Mouse (Mus musculus): Measurements from ENCODE around the gene Cfap43. TPM values are rescaled to one million over a fixed set of nuclear protein-coding genes. Genes with fewer than 3 reads are reported as not detected.
"Not testable (repeated sequence)": the region's sequence is repeated elsewhere in the genome, so short reads cannot be mapped to it uniquely, and the experiment has no call there.

Gene Cfap43
- polyA plus RNA-seq, 1 experiment, result 0.20 TPM

- DNase-seq, result no peak
- H3K4me3 ChIP-seq (ENCODE audit: control insufficient read depth, insufficient read depth, low read length), result peak overlapping the region; percentile 56
- H3K27me3 ChIP-seq (ENCODE audit: control insufficient read depth, insufficient read depth, low read length), result no peaks in the 10 kb centered on the region
- TF ChIP-seq CTCF (IDR thresholded peaks at IDR 0.05; ENCODE audit: borderline replicate concordance, control insufficient read depth, extremely low read depth, insufficient read depth, low read length, poor library complexity), result no peak
- TF ChIP-seq POLR2A (IDR thresholded peaks at IDR 0.05; ENCODE audit: control insufficient read depth, extremely low read depth, insufficient read depth, low read length, poor library complexity), result no peak
- no peak overlapping the region for H3K27ac ChIP-seq (ENCODE audit: control insufficient read depth, insufficient read depth, low read length)
- H3K36me3 ChIP-seq (ENCODE audit: control insufficient read depth, insufficient read depth, low read length), result no peaks in the 10 kb centered on the region
- 49% methylated on average over 13 of the region's 13 CpGs for WGBS
- peaks cover 11% of the 10 kb centered on the region for H3K4me1 ChIP-seq (replicated peaks; ENCODE audit: control insufficient read depth, insufficient read depth, low read length)
Observed at GRCm38 (mm10) chr19:47853951-47854795, 64.9 kb downstream of the Cfap43 start.

GRCm38 (mm10) chr19:47853053-47853452 is 66.0 kb downstream of the Cfap43 start:
- H3K27ac ChIP-seq (ENCODE audit: control insufficient read depth, insufficient read depth, low read length), result no peak overlapping the region
- no peak for DNase-seq
- 92% methylated on average over 3 of the region's 3 CpGs for WGBS
- no peaks in the 10 kb centered on the region for H3K27me3 ChIP-seq (ENCODE audit: control insufficient read depth, insufficient read depth, low read length)
- no peaks in the 10 kb centered on the region for H3K36me3 ChIP-seq (ENCODE audit: control insufficient read depth, insufficient read depth, low read length)
- no peak overlapping the region for H3K4me3 ChIP-seq (ENCODE audit: control insufficient read depth, insufficient read depth, low read length)
- TF ChIP-seq CTCF (IDR thresholded peaks at IDR 0.05; ENCODE audit: borderline replicate concordance, control insufficient read depth, extremely low read depth, insufficient read depth, low read length, poor library complexity) (no peak), POLR2A (IDR thresholded peaks at IDR 0.05; ENCODE audit: control insufficient read depth, extremely low read depth, insufficient read depth, low read length, poor library complexity) (no peak)
- H3K4me1 ChIP-seq (replicated peaks; ENCODE audit: control insufficient read depth, insufficient read depth, low read length), result peaks cover 11% of the 10 kb centered on the region

GRCm38 (mm10) chr19:47852131-47852530 is 67.0 kb downstream of the Cfap43 start:
- not testable (repeated sequence) for H3K27ac ChIP-seq (ENCODE audit: control insufficient read depth, insufficient read depth, low read length); H3K27me3 ChIP-seq (ENCODE audit: control insufficient read depth, insufficient read depth, low read length); H3K4me3 ChIP-seq (ENCODE audit: control insufficient read depth, insufficient read depth, low read length); H3K36me3 ChIP-seq (ENCODE audit: control insufficient read depth, insufficient read depth, low read length); DNase-seq
- H3K4me1 ChIP-seq (replicated peaks; ENCODE audit: control insufficient read depth, insufficient read depth, low read length), result peaks cover 11% of the 10 kb centered on the region
- WGBS, result 90% methylated on average over 3 of the region's 3 CpGs

- no peak for DNase-seq
- Histone ChIP-seq H3K4me3 (ENCODE audit: control insufficient read depth, insufficient read depth, low read length) (no peak overlapping the region), H3K27me3 (ENCODE audit: control insufficient read depth, insufficient read depth, low read length) (no peaks in the 10 kb centered on the region), H3K36me3 (ENCODE audit: control insufficient read depth, insufficient read depth, low read length) (no peaks in the 10 kb centered on the region), H3K27ac (ENCODE audit: control insufficient read depth, insufficient read depth, low read length) (no peak overlapping the region), H3K4me1 (replicated peaks; ENCODE audit: control insufficient read depth, insufficient read depth, low read length) (peaks cover 3% of the 10 kb centered on the region)
- 98% methylated on average over 3 of the region's 3 CpGs for WGBS
- no peak for TF ChIP-seq POLR2A (IDR thresholded peaks at IDR 0.05; ENCODE audit: control insufficient read depth, extremely low read depth, insufficient read depth, low read length, poor library complexity)
- no peak for TF ChIP-seq CTCF (IDR thresholded peaks at IDR 0.05; ENCODE audit: borderline replicate concordance, control insufficient read depth, extremely low read depth, insufficient read depth, low read length, poor library complexity)
Observed at GRCm38 (mm10) chr19:47849735-47850134, 69.4 kb downstream of the Cfap43 start.

GRCm38 (mm10) chr19:47841234-47841633 is 77.9 kb downstream of the Cfap43 start:
- not testable (repeated sequence) for H3K27ac ChIP-seq (ENCODE audit: control insufficient read depth, insufficient read depth, low read length); DNase-seq; H3K36me3 ChIP-seq (ENCODE audit: control insufficient read depth, insufficient read depth, low read length); H3K4me3 ChIP-seq (ENCODE audit: control insufficient read depth, insufficient read depth, low read length); H3K4me1 ChIP-seq (replicated peaks; ENCODE audit: control insufficient read depth, insufficient read depth, low read length); H3K27me3 ChIP-seq (ENCODE audit: control insufficient read depth, insufficient read depth, low read length)
- 65% methylated on average over 15 of the region's 15 CpGs for WGBS

- Histone ChIP-seq H3K4me1 (replicated peaks; ENCODE audit: control insufficient read depth, insufficient read depth, low read length) (peaks cover 5% of the 10 kb centered on the region), H3K27me3 (ENCODE audit: control insufficient read depth, insufficient read depth, low read length) (no peaks in the 10 kb centered on the region), H3K27ac (ENCODE audit: control insufficient read depth, insufficient read depth, low read length) (no peak overlapping the region), H3K4me3 (ENCODE audit: control insufficient read depth, insufficient read depth, low read length) (0 out of 2 replicates have a peak overlapping the region, but pooled peaks have one; percentile 21), H3K36me3 (ENCODE audit: control insufficient read depth, insufficient read depth, low read length) (no peaks in the 10 kb centered on the region)
- 4% methylated on average over 6 of the region's 6 CpGs for WGBS
- no peak for DNase-seq
- TF ChIP-seq POLR2A (IDR thresholded peaks at IDR 0.05; ENCODE audit: control insufficient read depth, extremely low read depth, insufficient read depth, low read length, poor library complexity) (no peak), CTCF (IDR thresholded peaks at IDR 0.05; ENCODE audit: borderline replicate concordance, control insufficient read depth, extremely low read depth, insufficient read depth, low read length, poor library complexity) (no peak)
Observed at GRCm38 (mm10) chr19:47837527-47837901, 81.6 kb downstream of the Cfap43 start.

Measured in thymus, adult 2 months (tissue).